In genomic region chr8:84416915-84417314, GRCm38 (mm10) we compare ENCODE assay signal across 13 mouse cellular contexts. TPM values are rescaled to one million over a fixed set of nuclear protein-coding genes. Genes with fewer than 3 reads are reported as not detected.
DNase-seq lines count a peak whose midpoint lies in the region; ATAC-seq lines count a peak whose summit lies in the region.
"Had no signal": no experiment of that assay in that cellular context is flagged by ENCODE, and none has a peak within 500 bp of the region (broad histone marks: within the 10 kb centered on the region; RNA-seq: fewer than 3 reads in every experiment).

No protein-coding gene starts in this region.

- no peak for ATAC-seq in forebrain, embryonic 11.5 days (replicated peaks; ENCODE audit: low FRiP score)
- no peak for ATAC-seq in forebrain, embryonic 16.5 days
- ATAC-seq in midbrain, embryonic 13.5 days: no peak

- H3K27ac ChIP-seq in forebrain, embryonic 10.5 days: no peak overlapping the region
- H3K27ac ChIP-seq in forebrain, embryonic 11.5 days (ENCODE audit: low read depth, low read length): no peak overlapping the region
- H3K27ac ChIP-seq in forebrain, embryonic 16.5 days (ENCODE audit: low read length): no peak overlapping the region
- no peak overlapping the region for H3K27ac ChIP-seq in midbrain, embryonic 13.5 days
- H3K27ac ChIP-seq: heart, embryonic 10.5 days; liver, embryonic 15.5 days had no signal

- H3K9me3 ChIP-seq in forebrain, embryonic 10.5 days: no peaks in the 10 kb centered on the region; the same call in 1 of the 2 replicates
- H3K9me3 ChIP-seq in forebrain, embryonic 11.5 days (ENCODE audit: control insufficient read depth, low read length): peaks cover 4% of the 10 kb centered on the region; the same call in 1 of the 2 replicates
- H3K9me3 ChIP-seq in forebrain, embryonic 16.5 days (ENCODE audit: control insufficient read depth, low read length): no peaks in the 10 kb centered on the region
- H3K9me3 ChIP-seq in midbrain, embryonic 13.5 days: no peaks in the 10 kb centered on the region
- H3K9me3 ChIP-seq: liver, embryonic 15.5 days had no signal

- H3K4me2 ChIP-seq in forebrain, embryonic 11.5 days (ENCODE audit: low read depth, low read length, severe bottlenecking): no peak overlapping the region
- H3K4me2 ChIP-seq in forebrain, embryonic 16.5 days (ENCODE audit: low read length): peak overlapping the region; percentile 63
- peak overlapping the region; percentile 81 for H3K4me2 ChIP-seq in midbrain, embryonic 13.5 days (replicated peaks)
- H3K4me2 ChIP-seq: liver, embryonic 15.5 days had no signal

- H3K27me3 ChIP-seq in forebrain, embryonic 10.5 days (ENCODE audit: poor library complexity, severe bottlenecking): peaks cover 56% of the 10 kb centered on the region
- peaks cover 2% of the 10 kb centered on the region; the same call in 1 of the 2 replicates for H3K27me3 ChIP-seq in forebrain, embryonic 11.5 days (ENCODE audit: control insufficient read depth, insufficient read depth, low read length)
- H3K27me3 ChIP-seq in forebrain, embryonic 16.5 days (replicated peaks; ENCODE audit: control insufficient read depth, insufficient read depth, low read length): no peaks in the 10 kb centered on the region
- no peaks in the 10 kb centered on the region for H3K27me3 ChIP-seq in midbrain, embryonic 13.5 days

- no peak for DNase-seq in forebrain, embryonic 10.5 days (ENCODE audit: extremely low spot score, low spot score)
- DNase-seq in forebrain, embryonic 11.5 days (ENCODE audit: low spot score): no peak
- peak; percentile 53 for DNase-seq in cerebellum, postnatal 10 days
- no peak for DNase-seq in ovary, postnatal 14 days (ENCODE audit: low spot score)
- no peak for DNase-seq in adrenal gland, adult 18-20 months (ENCODE audit: low spot score in 2 of 2)
- no peak for DNase-seq in heart, adult 9 months (ENCODE audit: low spot score in 2 of 2)
- DNase-seq: kidney, adult 11 months; retina, postnatal 1 day had no signal

- H3K4me1 ChIP-seq in forebrain, embryonic 10.5 days: peaks cover 35% of the 10 kb centered on the region
- peaks cover 7% of the 10 kb centered on the region; the same call in 1 of the 2 replicates for H3K4me1 ChIP-seq in forebrain, embryonic 11.5 days (replicated peaks; ENCODE audit: control insufficient read depth, insufficient read depth, low read length)
- peaks cover 20% of the 10 kb centered on the region for H3K4me1 ChIP-seq in forebrain, embryonic 16.5 days (replicated peaks; ENCODE audit: control insufficient read depth, insufficient read depth, low read length)
- peaks cover 29% of the 10 kb centered on the region for H3K4me1 ChIP-seq in midbrain, embryonic 13.5 days (replicated peaks)

- H3K4me3 ChIP-seq in forebrain, embryonic 10.5 days: peak overlapping the region; percentile 62
- H3K4me3 ChIP-seq in forebrain, embryonic 11.5 days (ENCODE audit: low read depth, low read length): no peak overlapping the region
- peak overlapping the region; percentile 74 for H3K4me3 ChIP-seq in forebrain, embryonic 16.5 days (replicated peaks; ENCODE audit: low read length)
- peak overlapping the region; percentile 79 for H3K4me3 ChIP-seq in midbrain, embryonic 13.5 days (replicated peaks)
- H3K4me3 ChIP-seq: erythroblast, embryonic 14.5 days; heart, embryonic 10.5 days; liver, embryonic 15.5 days had no signal

- H3K9ac ChIP-seq in forebrain, embryonic 11.5 days (ENCODE audit: low read length): no peak overlapping the region; the same call in 1 of the 2 replicates
- H3K9ac ChIP-seq in forebrain, embryonic 16.5 days (replicated peaks; ENCODE audit: low read depth, low read length): no peak overlapping the region; the same call in 1 of the 2 replicates
- H3K9ac ChIP-seq in midbrain, embryonic 13.5 days (replicated peaks): peak overlapping the region; percentile 85
- H3K9ac ChIP-seq: liver, embryonic 15.5 days had no signal

- peaks cover 10% of the 10 kb centered on the region; the same call in 1 of the 2 replicates for H3K36me3 ChIP-seq in forebrain, embryonic 10.5 days (replicated peaks)
- H3K36me3 ChIP-seq in forebrain, embryonic 11.5 days (ENCODE audit: control insufficient read depth, insufficient read depth, low read length): no peaks in the 10 kb centered on the region
- H3K36me3 ChIP-seq in forebrain, embryonic 16.5 days (ENCODE audit: control insufficient read depth, insufficient read depth): no peaks in the 10 kb centered on the region
- peaks cover 7% of the 10 kb centered on the region; the same call in 1 of the 2 replicates for H3K36me3 ChIP-seq in midbrain, embryonic 13.5 days
- H3K36me3 ChIP-seq: heart, embryonic 10.5 days; liver, embryonic 15.5 days had no signal

- WGBS in forebrain, embryonic 10.5 days: 81% methylated on average over 6 of the region's 6 CpGs
- 81% methylated on average over 6 of the region's 6 CpGs for WGBS in forebrain, embryonic 11.5 days
- WGBS in forebrain, embryonic 16.5 days: 71% methylated on average over 6 of the region's 6 CpGs
- 75% methylated on average over 6 of the region's 6 CpGs for WGBS in midbrain, embryonic 13.5 days

RNA-seq across cellular contexts. Expression of gene Cacna1a, which starts 28.7 kb away (rescaled TPM):
- polyA plus RNA-seq in forebrain, embryonic 10.5 days (2016; fragmentation: Nextera tagmentation; extraction: Ambion mirVana): 6.0 and 7.4 TPM in 2 replicates
- 6.9 and 7.7 TPM in 2 replicates for polyA plus RNA-seq in forebrain, embryonic 11.5 days (2014; fragmentation: Nextera tagmentation; extraction: Ambion mirVana)
- 7.4 and 20.3 TPM in 2 replicates for polyA plus RNA-seq in forebrain, embryonic 16.5 days (2015; fragmentation: Nextera tagmentation; extraction: Ambion mirVana)
- polyA plus RNA-seq in midbrain, embryonic 13.5 days (2015; fragmentation: Nextera tagmentation; extraction: Ambion mirVana): 18.6 and 19.0 TPM in 2 replicates
- total RNA-seq in adrenal gland, adult 18-20 months (2021): 1 to 10 TPM; 3.9 to 9.6 TPM

Comparison
In these comparisons a context has a peak if more than half of its experiments do, and no peak if none do; other contexts are left out.
1. DNase-seq: peak in cerebellum, postnatal 10 days (2 of 2); none in forebrain, embryonic 10.5 days (single experiment), forebrain, embryonic 11.5 days (single experiment), ovary, postnatal 14 days (single experiment), adrenal gland, adult 18-20 months (0 of 2) and heart, adult 9 months (0 of 2).